Mouse (Mus musculus) cerebellum, postnatal 25 days (tissue): ENCODE measurements around the gene Rsl1d1.

Source experiments
- DNase-seq, 2 experiments: peaks; one replicate each; pipeline ENCODE4 v3.0.0; 2021; ENCODE audit warnings: mixed read lengths in 2 of 2

Gene Rsl1d1

GRCm38 (mm10) chr16:11154500-11154899, 48.6 kb downstream of the Rsl1d1 start:
- DNase-seq, result no peak

GRCm38 (mm10) chr16:11143706-11144483, 59.2 kb downstream of the Rsl1d1 start:
- peak; percentile 95 to 100 for DNase-seq
